Mouse (Mus musculus): ENCODE data around the gene Sorbs2. TPM values are rescaled to one million over a fixed set of nuclear protein-coding genes. Genes with fewer than 3 reads are reported as not detected.

Gene Sorbs2
- 0.59 TPM in 1 of 2 replicates, not detected in the other for total RNA-seq (2017)

DNA sequence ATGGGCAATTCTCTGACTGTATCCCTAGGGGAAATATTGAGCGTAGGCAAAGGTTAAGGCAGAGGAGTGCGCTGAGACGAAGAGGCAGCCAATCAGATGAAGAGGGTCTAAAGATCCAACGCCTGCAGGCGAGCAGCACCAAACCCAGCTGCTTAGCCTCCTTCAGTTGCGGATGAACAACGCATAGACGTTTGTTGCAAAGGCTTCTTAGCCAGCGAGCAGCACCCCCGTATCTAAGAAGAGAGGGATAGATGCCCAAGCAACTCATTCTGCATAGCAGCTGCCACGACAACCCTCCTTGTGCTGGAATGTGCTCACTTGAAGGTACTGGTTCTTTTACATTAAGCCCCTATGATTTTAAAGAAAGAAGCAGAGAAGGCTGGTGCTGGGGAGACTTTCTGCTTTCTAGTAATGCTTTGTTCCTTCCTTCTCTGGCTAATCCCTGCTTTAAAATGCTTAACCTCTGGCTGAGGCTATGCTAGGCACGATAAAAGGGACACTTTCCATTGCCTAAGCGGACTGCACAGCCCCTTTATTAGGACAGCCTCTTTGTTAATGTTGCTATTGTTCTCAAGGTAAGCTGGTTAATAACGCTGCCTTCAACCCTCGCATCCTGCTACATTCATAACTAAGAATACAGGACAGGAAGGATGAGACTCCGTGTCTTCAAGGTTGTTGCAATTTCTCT is at the start of gene Sorbs2:
Sorbs2 (plus strand) TSS at position 155 of the 688 bp plus-strand sequence.
- no peak for ATAC-seq (replicated peaks; ENCODE audit: low read depth, poor library complexity, severe bottlenecking)

GRCm38 (mm10) chr8:45457874-45458273 is 49.7 kb upstream of the Sorbs2 start:
- ATAC-seq (replicated peaks; ENCODE audit: low read depth, poor library complexity, severe bottlenecking): no peak

DNA sequence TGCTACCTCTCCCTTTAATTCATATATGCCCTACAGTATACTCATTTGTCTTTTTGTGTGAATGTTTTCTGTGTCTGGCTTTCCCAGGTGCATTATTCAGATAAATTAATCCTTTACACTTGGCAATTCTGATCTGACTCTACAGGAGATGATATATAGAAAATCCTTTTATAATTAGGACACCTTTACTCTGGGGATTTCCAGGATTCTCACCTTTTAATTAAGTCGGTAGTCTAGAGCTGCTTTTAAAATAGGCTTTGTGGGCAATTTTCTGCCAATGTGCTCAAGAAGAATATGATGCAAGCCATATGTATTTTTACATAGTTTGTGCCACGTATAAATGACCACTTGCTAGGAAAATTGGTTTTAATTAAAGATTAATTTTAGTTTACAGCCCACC is 38.6 kb upstream of the Sorbs2 start:
- no peak for ATAC-seq (replicated peaks; ENCODE audit: low read depth, poor library complexity, severe bottlenecking)

GRCm38 (mm10) chr8:45469507-45470178 is 37.9 kb upstream of the Sorbs2 start:
- ATAC-seq (replicated peaks; ENCODE audit: low read depth, poor library complexity, severe bottlenecking): no peak

DNA sequence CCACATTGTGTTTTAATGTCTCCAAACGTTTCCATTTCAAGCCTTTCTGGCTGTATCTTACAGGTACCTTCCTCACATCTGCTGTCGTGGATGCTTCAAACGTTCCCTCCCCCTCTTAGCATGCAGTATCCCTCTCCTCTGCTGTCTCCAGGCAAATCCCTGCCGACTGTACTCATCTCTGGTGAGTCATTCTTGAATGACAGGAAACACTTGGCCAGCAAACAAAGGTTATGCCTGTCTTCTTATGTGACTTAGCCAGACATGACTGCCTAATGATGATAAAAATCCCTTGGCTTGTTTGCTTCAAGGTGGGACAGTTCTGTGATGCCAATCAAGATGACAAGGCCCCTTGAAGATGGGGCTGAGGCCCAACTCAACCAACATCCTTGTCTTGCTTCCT is 26.7 kb upstream of the Sorbs2 start:
- no peak for ATAC-seq (replicated peaks; ENCODE audit: low read depth, poor library complexity, severe bottlenecking)

GRCm38 (mm10) chr8:45486281-45486680 is 21.3 kb upstream of the Sorbs2 start:
- ATAC-seq (replicated peaks; ENCODE audit: low read depth, poor library complexity, severe bottlenecking): no peak

GRCm38 (mm10) chr8:45503971-45504370 is 3.6 kb upstream of the Sorbs2 start:
- ATAC-seq (replicated peaks; ENCODE audit: low read depth, poor library complexity, severe bottlenecking): no peak

GRCm38 (mm10) chr8:45506376-45506775 is 1.2 kb upstream of the Sorbs2 start:
- no peak for ATAC-seq (replicated peaks; ENCODE audit: low read depth, poor library complexity, severe bottlenecking)

DNA sequence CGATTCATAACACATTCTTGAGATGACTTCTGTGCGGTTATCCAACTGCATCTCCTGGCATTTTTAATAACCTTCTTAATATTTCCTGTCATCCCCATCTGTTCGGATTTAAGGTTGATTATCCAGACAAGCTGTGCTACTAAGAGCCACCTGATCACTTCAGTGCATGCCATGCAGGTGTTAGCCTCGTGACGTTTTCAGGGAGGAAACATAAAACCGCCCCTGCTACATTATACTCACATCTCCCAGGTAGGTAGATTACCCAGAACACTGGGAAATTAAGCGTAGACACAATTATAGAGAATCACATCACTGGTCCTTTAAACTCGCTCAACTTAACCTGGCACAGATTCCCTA is 333 bp upstream of the Sorbs2 start:
- no peak for ATAC-seq (replicated peaks; ENCODE audit: low read depth, poor library complexity, severe bottlenecking)

GRCm38 (mm10) chr8:45508521-45509104 is 1.0 kb downstream of the Sorbs2 start:
- no peak for ATAC-seq (replicated peaks; ENCODE audit: low read depth, poor library complexity, severe bottlenecking)

DNA sequence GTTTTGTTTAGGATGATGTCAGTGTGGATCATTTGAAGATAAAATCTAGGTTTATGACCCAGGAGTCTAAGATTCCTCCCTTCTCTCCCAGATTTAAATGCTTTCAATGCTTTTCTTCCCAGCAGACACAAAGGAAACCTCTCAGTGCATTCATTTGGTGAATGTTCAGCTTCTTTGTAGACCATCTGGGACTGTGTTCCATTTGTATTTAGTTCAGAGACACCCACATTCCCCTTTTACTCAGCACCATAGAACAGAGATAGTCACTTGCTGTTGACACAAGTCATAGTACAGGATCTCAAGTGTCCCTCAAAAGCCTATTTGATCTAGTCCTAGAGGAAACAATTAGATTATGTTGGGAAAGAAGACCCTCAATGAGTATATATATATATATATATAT is 4.8 kb downstream of the Sorbs2 start:
- ATAC-seq (replicated peaks; ENCODE audit: low read depth, poor library complexity, severe bottlenecking): no peak

DNA sequence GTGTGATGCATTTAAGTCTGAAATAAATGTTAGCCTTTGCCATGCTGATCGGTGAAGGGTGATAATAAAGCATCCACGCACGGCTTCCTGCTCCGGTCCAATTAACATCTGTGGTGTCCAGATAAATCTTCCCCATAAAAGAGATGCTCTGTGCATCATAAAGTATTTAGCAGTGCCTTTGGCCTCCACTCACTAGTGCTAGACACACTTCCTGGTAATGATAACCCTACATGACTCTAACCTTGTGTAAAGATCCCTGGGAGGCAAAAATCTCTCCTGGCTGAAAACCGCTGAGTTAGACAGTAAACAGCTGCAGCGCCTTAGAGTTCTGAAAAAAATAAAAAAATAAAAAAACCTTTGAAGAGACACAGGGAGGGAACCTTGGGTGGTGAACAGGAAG is 14.0 kb downstream of the Sorbs2 start:
- no peak for ATAC-seq (replicated peaks; ENCODE audit: low read depth, poor library complexity, severe bottlenecking)

- no peak for ATAC-seq (replicated peaks; ENCODE audit: low read depth, poor library complexity, severe bottlenecking)
Measured at GRCm38 (mm10) chr8:45527708-45528107, 20.1 kb downstream of the Sorbs2 start.

DNA sequence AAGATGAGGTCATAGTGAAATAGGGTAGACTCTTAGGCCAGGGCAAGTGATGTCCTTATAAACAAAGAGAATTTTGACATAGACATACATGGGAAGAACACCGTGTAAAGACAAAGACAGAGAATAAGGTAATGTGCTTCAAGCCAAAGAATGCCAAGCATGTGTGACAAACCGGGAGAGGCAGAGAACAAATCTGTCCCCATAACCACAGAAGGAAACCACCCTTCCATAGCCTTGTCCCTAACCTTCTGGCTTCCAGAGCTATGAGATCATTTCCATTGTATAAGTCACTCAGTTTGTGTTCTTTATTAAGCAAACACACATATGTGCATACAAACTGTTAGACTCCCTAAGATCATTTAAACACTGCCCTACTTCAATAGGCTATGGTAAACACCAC is 21.3 kb downstream of the Sorbs2 start:
- ATAC-seq (replicated peaks; ENCODE audit: low read depth, poor library complexity, severe bottlenecking): no peak

GRCm38 (mm10) chr8:45536578-45536977 is 29.0 kb downstream of the Sorbs2 start:
- no peak for ATAC-seq (replicated peaks; ENCODE audit: low read depth, poor library complexity, severe bottlenecking)

DNA sequence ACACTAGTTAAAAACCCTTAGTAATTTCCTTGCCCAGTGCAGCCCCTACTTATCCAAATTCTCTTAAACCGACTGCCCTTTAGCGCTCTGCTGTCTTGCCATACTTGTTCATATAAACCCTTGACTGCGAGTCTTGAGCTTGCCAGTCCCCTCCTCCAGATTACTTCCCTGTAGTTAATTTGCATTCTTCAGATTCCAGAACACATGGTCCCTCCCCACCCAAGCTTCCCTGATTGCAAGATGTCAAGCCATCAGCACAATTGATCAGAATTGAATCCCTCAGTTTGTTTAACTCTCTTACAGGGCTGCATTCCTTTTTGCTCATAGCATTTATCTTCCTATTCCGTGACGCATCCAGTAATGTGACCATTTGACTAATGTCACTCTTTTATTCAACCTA is 32.9 kb downstream of the Sorbs2 start:
- no peak for ATAC-seq (replicated peaks; ENCODE audit: low read depth, poor library complexity, severe bottlenecking)

- ATAC-seq (replicated peaks; ENCODE audit: low read depth, poor library complexity, severe bottlenecking): no peak
Measured at GRCm38 (mm10) chr8:45552175-45552574, 44.6 kb downstream of the Sorbs2 start.

DNA sequence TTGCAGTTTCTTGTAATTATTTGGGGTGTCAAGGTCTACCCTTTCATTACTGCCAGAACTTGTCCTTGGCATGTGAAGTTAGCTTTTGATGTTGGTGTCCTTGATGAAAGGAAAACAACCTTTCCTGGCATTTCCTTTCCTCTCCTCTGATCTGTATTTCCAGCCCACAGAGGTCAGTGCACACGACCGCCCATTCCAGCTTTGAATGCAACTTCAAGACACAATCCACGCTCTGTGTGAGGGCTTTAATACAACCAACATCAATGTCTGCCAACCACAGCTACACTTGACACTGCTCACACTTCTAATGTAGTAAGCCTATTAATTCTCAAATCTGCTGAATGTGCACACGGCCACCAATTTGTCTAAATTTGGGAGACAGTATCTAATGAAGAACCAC is 47.0 kb downstream of the Sorbs2 start:
- ATAC-seq (replicated peaks; ENCODE audit: low read depth, poor library complexity, severe bottlenecking): no peak

DNA sequence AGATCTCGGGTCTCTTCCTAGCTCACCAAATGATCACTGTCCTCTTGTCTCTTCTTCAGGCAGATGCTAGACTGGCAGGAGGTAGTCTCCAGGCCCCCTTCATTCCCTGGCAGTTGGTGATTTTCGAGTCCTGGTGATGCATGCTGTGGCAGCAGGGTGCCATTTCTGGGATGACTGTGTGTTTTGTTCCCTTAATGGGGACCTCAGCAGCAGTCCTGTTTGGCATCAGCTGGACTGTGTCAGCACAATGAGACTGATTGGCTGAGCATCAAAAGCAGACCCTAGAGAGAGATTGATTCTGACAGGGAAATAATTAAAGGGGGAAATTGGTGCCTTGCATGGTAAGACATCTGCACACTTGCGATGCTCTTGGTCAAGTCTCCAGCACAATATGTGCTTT is 50.3 kb downstream of the Sorbs2 start:
- ATAC-seq (replicated peaks; ENCODE audit: low read depth, poor library complexity, severe bottlenecking): no peak

GRCm38 (mm10) chr8:45558426-45558825 is 50.8 kb downstream of the Sorbs2 start:
- ATAC-seq (replicated peaks; ENCODE audit: low read depth, poor library complexity, severe bottlenecking): no peak

DNA sequence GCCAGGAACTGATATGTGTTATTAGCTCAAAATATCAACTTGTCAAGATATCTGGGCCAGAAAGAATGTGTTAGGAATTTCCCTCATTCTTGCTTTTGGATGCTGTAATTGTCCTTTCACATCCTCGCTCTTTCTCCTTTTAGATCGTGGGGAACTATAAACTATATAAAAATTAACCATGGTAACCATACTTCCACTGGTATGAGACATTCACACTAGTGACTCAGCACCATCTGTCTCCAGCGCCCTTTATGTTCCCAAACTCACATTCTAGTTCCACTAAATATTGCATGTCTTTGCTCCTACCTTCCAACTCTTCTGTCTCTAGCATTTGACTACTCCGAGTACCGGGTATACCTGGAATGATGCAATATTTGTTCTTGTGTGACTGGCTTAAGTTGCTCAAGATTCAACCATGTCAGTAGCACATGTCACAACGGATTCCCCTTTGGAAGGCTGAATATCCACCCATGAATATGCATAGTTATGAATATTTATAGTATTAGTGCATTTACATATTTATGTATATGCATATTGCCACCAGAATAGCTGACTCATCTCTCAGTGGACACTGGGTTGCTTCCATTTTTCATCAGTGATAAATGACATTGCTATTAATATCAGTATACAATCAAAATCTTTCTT is 51.7 kb downstream of the Sorbs2 start:
- ATAC-seq (replicated peaks; ENCODE audit: low read depth, poor library complexity, severe bottlenecking): no peak

Measured in common myeloid progenitor, adult 5-6 weeks (primary cell).